Mouse (Mus musculus): Measurements from ENCODE around the gene Eif3k. TPM values are rescaled to one million over a fixed set of nuclear protein-coding genes. Genes with fewer than 3 reads are reported as not detected.
A peak's percentile ranks its signal among the peaks of the same experiment; 100 is the strongest.
"Not testable (repeated sequence)": the region's sequence is repeated elsewhere in the genome, so short reads cannot be mapped to it uniquely, and the experiment has no call there.

Gene Eif3k
- polyA plus RNA-seq, 1 experiment from 2014 or later: 446 TPM

DNA sequence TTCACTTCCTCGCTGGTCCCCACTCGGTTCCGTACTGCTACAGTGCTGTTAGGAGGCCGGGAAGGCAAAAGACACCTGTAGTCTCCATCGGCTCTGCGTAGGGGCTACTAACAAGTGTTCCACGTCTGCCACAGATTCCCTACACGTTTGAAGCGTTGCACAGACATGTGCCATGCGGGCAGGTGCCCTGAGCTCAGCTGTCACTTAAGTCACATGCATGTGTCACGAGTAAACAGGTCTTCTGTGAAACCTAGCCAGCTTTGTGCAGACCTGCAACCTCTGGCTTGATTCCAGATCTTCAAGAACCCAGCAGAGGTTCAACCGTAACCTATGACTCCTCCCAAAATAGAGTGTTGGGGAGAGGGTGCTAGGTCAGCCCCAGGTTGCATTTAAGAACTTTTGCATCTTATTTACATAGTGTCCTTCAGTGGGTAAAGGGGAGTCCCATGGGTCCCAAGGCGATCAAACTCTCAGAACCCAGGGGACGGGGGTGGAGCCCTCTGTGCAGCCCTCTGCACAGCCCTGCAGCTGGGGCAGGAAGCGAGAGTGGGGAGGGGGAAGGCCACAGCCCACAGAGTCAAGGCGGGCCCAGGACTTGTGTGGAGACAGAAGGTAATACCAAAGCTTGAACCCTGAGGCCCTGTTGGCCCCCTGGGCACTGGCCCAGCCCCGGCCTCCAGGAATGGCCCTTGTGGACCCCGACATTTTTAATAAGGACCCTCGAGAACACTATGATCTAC, 780 bp upstream of the Eif3k start:
- Histone ChIP-seq H3K27ac (peak overlapping the region; percentile 88), H3K9me3 (replicated peaks) (no peaks in the 10 kb centered on the region), H3K4me3 (peak overlapping the region; percentile 83), H3K4me1 (peaks cover 27% of the 10 kb centered on the region), H3K27me3 (ENCODE audit: low read depth, poor library complexity, severe bottlenecking) (no peaks in the 10 kb centered on the region), H3K36me3 (peaks cover 27% of the 10 kb centered on the region)
- DNase-seq (ENCODE audit: low spot score): no peak
- 16% methylated on average over 19 of the region's 19 CpGs for WGBS

- peaks cover 15% of the 10 kb centered on the region for H3K4me1 ChIP-seq
- WGBS: 93% methylated on average over 9 of the region's 9 CpGs
- H3K4me3 ChIP-seq: no peak overlapping the region
- peaks cover 70% of the 10 kb centered on the region for H3K36me3 ChIP-seq
- H3K27me3 ChIP-seq (ENCODE audit: low read depth, poor library complexity, severe bottlenecking): no peaks in the 10 kb centered on the region
- H3K9me3 ChIP-seq (replicated peaks): no peaks in the 10 kb centered on the region
- H3K27ac ChIP-seq: no peak overlapping the region
- DNase-seq (ENCODE audit: low spot score): no peak
Observed at GRCm38 (mm10) chr7:28977556-28977955, 4.1 kb downstream of the Eif3k start.

- Histone ChIP-seq H3K36me3 (peaks cover 84% of the 10 kb centered on the region), H3K27ac (no peak overlapping the region), H3K4me1 (peaks cover 4% of the 10 kb centered on the region; the same call in 1 of the 2 replicates), H3K27me3 (ENCODE audit: low read depth, poor library complexity, severe bottlenecking) (no peaks in the 10 kb centered on the region), H3K4me3 (no peak overlapping the region), H3K9me3 (replicated peaks) (no peaks in the 10 kb centered on the region)
- 85% methylated on average over 8 of the region's 8 CpGs for WGBS
- DNase-seq (ENCODE audit: low spot score): no peak
Observed at GRCm38 (mm10) chr7:28973025-28973424, 8.6 kb downstream of the Eif3k start.

DNA sequence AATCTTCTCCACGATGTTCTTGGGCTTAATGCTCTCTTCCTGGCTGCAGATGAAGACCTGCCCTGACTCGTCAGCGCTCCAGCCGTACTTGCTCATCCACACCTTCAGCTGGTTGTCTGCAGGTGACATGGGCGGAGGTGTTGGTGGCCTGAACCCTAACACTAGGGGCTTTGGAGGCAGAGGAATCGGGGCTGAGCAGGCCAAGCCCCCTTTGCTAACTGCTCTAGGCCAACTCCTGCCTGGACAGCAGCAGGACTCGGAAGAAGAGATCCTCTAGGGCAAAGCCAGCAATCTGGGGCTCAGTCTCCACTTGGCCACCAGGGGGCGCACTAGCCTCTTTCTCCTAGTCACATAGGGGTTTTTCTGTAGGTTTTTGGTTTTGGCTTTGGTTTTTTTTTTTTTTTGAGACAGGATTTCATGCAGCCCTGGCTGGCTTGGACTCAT, 9.1 kb downstream of the Eif3k start:
- Histone ChIP-seq H3K27me3 (ENCODE audit: low read depth, poor library complexity, severe bottlenecking) (no peaks in the 10 kb centered on the region), H3K9me3 (replicated peaks) (no peaks in the 10 kb centered on the region), H3K36me3 (peaks cover 79% of the 10 kb centered on the region), H3K27ac (no peak overlapping the region), H3K4me1 (peaks cover 4% of the 10 kb centered on the region; the same call in 1 of the 2 replicates), H3K4me3 (no peak overlapping the region)
- peak; percentile 95 for DNase-seq (ENCODE audit: low spot score)
- WGBS: 69% methylated on average over 8 of the region's 8 CpGs

GRCm38 (mm10) chr7:28971770-28972269, 9.8 kb downstream of the Eif3k start:
- Histone ChIP-seq H3K27ac (no peak overlapping the region), H3K36me3 (peaks cover 72% of the 10 kb centered on the region), H3K4me3 (no peak overlapping the region), H3K27me3 (ENCODE audit: low read depth, poor library complexity, severe bottlenecking) (no peaks in the 10 kb centered on the region), H3K9me3 (replicated peaks) (no peaks in the 10 kb centered on the region), H3K4me1 (peaks cover 7% of the 10 kb centered on the region; the same call in 1 of the 2 replicates)
- WGBS: 90% methylated on average over 6 of the region's 6 CpGs
- no peak for DNase-seq (ENCODE audit: low spot score)

- Histone ChIP-seq H3K4me3 (no peak overlapping the region), H3K9me3 (replicated peaks) (no peaks in the 10 kb centered on the region), H3K27me3 (ENCODE audit: low read depth, poor library complexity, severe bottlenecking) (no peaks in the 10 kb centered on the region), H3K27ac (no peak overlapping the region), H3K36me3 (peaks cover 64% of the 10 kb centered on the region), H3K4me1 (peaks cover 7% of the 10 kb centered on the region; the same call in 1 of the 2 replicates)
- WGBS: 93% methylated on average over 7 of the region's 7 CpGs
- DNase-seq (ENCODE audit: low spot score): no peak
Observed at GRCm38 (mm10) chr7:28971029-28971428, 10.6 kb downstream of the Eif3k start.

GRCm38 (mm10) chr7:28969672-28970394, 11.8 kb downstream of the Eif3k start:
- peak overlapping the region; percentile 21; the same call in 1 of the 2 replicates for H3K27ac ChIP-seq
- H3K27me3 ChIP-seq (ENCODE audit: low read depth, poor library complexity, severe bottlenecking): no peaks in the 10 kb centered on the region
- peaks cover 7% of the 10 kb centered on the region; the same call in 1 of the 2 replicates for H3K4me1 ChIP-seq
- H3K36me3 ChIP-seq: peaks cover 56% of the 10 kb centered on the region
- H3K9me3 ChIP-seq (replicated peaks): no peaks in the 10 kb centered on the region
- 79% methylated on average over 12 of the region's 12 CpGs for WGBS
- DNase-seq (ENCODE audit: low spot score): no peak
- H3K4me3 ChIP-seq: no peak overlapping the region

DNA sequence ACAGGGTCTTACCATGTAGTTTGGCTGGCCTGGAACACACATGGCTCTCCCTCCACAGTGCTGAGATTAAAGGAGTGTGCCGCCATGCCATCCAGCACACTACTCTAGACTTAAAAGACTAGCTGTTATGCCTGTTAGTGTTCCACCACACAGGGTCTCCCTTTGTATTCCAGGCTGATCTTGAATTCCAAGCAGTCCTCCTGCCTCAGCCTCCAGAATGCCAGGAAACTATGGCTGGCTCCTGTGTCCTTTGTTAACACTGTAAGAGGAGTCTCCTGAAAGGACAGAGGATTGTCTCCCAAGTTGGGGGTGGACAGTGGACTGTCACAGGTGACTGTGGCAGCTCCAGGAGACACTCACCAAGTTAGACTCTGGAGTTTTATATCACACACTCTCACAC, 12.4 kb downstream of the Eif3k start:
- H3K36me3 ChIP-seq: peaks cover 50% of the 10 kb centered on the region
- H3K4me1 ChIP-seq: peaks cover 7% of the 10 kb centered on the region; the same call in 1 of the 2 replicates
- no peak for DNase-seq (ENCODE audit: low spot score)
- no peaks in the 10 kb centered on the region for H3K27me3 ChIP-seq (ENCODE audit: low read depth, poor library complexity, severe bottlenecking)
- 97% methylated on average over 1 of the region's 1 CpGs for WGBS
- H3K4me3 ChIP-seq: no peak overlapping the region
- H3K9me3 ChIP-seq (replicated peaks): no peaks in the 10 kb centered on the region
- no peak overlapping the region for H3K27ac ChIP-seq

GRCm38 (mm10) chr7:28968120-28968519, 13.5 kb downstream of the Eif3k start:
- not testable (repeated sequence) for H3K4me1 ChIP-seq; H3K9me3 ChIP-seq (replicated peaks); H3K27ac ChIP-seq; DNase-seq (ENCODE audit: low spot score); H3K27me3 ChIP-seq (ENCODE audit: low read depth, poor library complexity, severe bottlenecking); H3K4me3 ChIP-seq
- 96% methylated on average over 8 of the region's 8 CpGs for WGBS
- H3K36me3 ChIP-seq: peaks cover 38% of the 10 kb centered on the region

DNA sequence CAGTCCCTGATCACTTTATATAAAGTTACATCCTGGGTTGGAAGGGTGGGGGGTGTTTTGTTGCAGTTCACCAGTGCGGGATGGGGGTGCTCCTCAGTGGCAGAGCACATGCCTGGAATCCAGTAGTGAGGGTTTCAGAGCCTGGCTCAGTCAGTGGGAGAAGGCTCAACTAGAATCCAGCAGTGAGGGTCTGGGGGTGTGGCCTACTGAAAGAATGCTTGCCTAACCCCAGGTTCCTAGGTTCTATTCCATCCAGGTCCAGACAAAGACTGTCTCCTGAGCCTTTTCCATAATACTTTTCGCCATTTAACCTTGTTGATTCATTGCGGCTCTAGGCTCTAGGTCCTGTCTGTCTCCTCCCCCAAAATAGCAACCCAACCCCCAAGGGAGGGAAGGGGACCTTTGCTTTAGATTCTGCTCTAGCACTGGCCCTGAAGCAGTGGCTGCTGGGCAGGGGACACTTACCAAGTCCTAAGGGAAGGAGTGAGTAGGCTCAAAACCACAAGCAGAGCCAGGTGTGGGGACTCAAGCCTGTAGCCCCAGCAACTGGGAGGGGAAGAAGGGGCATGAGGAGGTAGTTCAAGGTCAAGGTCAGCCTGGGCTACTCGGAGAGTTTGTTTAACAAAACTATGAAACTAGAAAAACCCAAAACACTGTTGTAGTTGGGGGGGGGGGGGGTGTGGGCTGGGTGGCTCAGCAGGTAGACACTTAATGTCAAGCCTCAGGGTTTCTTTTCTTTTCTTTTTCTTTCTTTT, 14.7 kb downstream of the Eif3k start:
- H3K36me3 ChIP-seq: peaks cover 28% of the 10 kb centered on the region
- no peak overlapping the region for H3K27ac ChIP-seq
- H3K9me3 ChIP-seq (replicated peaks): no peaks in the 10 kb centered on the region
- no peaks in the 10 kb centered on the region for H3K27me3 ChIP-seq (ENCODE audit: low read depth, poor library complexity, severe bottlenecking)
- WGBS: 72% methylated on average over 4 of the region's 4 CpGs
- H3K4me1 ChIP-seq: peaks cover 13% of the 10 kb centered on the region
- H3K4me3 ChIP-seq: no peak overlapping the region
- no peak for DNase-seq (ENCODE audit: low spot score)

DNA sequence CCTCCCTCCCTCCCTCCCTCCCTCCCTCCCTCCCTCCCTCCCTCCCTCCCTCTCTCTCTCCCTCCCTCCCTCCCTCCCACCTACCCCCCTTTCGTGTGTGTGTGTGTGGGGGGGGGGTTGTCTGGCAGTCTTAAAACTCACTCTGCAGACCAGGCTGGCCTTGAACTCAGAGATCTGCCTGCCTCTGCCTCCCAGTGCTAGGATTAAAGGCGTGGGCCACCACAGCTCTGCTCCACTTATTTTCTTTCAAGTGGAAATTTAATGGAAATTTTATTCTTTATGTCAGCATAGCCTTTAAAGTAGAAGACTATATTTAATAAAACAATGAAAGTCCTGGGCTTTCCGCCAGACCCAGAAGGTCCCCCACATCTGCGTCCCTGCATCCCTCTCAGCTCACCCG, 15.5 kb downstream of the Eif3k start:
- DNase-seq (ENCODE audit: low spot score): no peak
- H3K27ac ChIP-seq: no peak overlapping the region

DNA sequence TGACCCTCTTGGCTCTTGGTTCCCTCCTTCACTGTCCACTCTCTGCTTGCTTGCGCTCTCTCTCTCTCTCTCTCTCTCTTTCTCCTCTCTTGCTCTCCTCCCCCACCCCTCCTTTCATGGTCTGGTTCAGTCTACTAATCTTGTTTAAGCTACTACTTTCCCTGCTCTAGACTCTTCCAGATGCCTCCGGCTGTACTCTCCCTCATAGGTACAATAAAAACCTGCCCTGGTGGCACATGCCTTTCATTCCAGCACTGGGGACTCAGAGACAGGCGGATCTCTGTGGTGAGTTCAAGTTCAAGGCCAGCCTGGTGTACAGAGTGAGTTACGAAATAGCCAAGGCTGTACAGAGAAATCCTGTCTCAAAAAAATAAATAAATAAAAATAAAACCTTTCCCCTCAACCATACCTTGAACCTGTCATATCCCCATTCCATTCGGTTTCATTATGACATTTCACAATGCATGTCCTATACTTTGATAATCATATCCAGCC, 16.3 kb downstream of the Eif3k start:
- peaks cover 13% of the 10 kb centered on the region for H3K36me3 ChIP-seq
- peak overlapping the region; percentile 56; the same call in 1 of the 2 replicates for H3K27ac ChIP-seq
- 77% methylated on average over 5 of the region's 5 CpGs for WGBS
- no peaks in the 10 kb centered on the region for H3K27me3 ChIP-seq (ENCODE audit: low read depth, poor library complexity, severe bottlenecking)
- H3K4me3 ChIP-seq: no peak overlapping the region
- DNase-seq (ENCODE audit: low spot score): no peak
- H3K4me1 ChIP-seq: peaks cover 20% of the 10 kb centered on the region
- no peaks in the 10 kb centered on the region for H3K9me3 ChIP-seq (replicated peaks)

More for the DNA sequence above, 15.5 kb downstream of the Eif3k start:
- Histone ChIP-seq H3K4me1 (peaks cover 14% of the 10 kb centered on the region), H3K27me3 (ENCODE audit: low read depth, poor library complexity, severe bottlenecking) (no peaks in the 10 kb centered on the region), H3K9me3 (replicated peaks) (no peaks in the 10 kb centered on the region), H3K4me3 (no peak overlapping the region), H3K36me3 (peaks cover 21% of the 10 kb centered on the region)
- WGBS: 85% methylated on average over 4 of the region's 5 CpGs
